Mouse (Mus musculus) forebrain, embryonic 16.5 days (tissue): Measurements from ENCODE around the gene Gm20388. TPM values are rescaled to one million over a fixed set of nuclear protein-coding genes. Genes with fewer than 3 reads are reported as not detected.

Experiments used
- ATAC-seq: fragments of 200-750 bp; cut with Nextera tagmentation; 2 replicates; pipeline ENCODE4 v1.8.0; 2017; ENCODE audit warnings: mild to moderate bottlenecking, moderate library complexity
- H3K27ac ChIP-seq: fragments of 300-500 bp; sonication (generic); 2 replicates; pipeline ENCODE4 v1.5.1; 2014; ENCODE audit warnings: low read length, control low read depth
- H3K27me3 ChIP-seq: fragments of 300-500 bp; sonication (generic); replicated peaks from 2 replicates; pipeline ENCODE4 v1.6.1; 2014; ENCODE audit warnings: low read length; ENCODE audit not compliant: control insufficient read depth, insufficient read depth
- H3K36me3 ChIP-seq: fragments of 300-500 bp; sonication (generic); 2 replicates; pipeline ENCODE4 v1.6.1; 2014; ENCODE audit not compliant: control insufficient read depth, insufficient read depth
- H3K4me1 ChIP-seq: fragments of 300-500 bp; sonication (generic); replicated peaks from 2 replicates; pipeline ENCODE4 v1.6.1; 2014; ENCODE audit warnings: low read length; ENCODE audit not compliant: control insufficient read depth, insufficient read depth
- H3K4me2 ChIP-seq: fragments of 300-500 bp; sonication (generic); 2 replicates; pipeline ENCODE4 v1.6.1; 2014; ENCODE audit warnings: mild to moderate bottlenecking, low read length, control low read depth
- H3K4me3 ChIP-seq: fragments of 300-500 bp; sonication (generic); replicated peaks from 2 replicates; pipeline ENCODE4 v1.5.1; 2014; ENCODE audit warnings: mild to moderate bottlenecking, low read length, control low read depth
- H3K9ac ChIP-seq: fragments of 300-500 bp; sonication (generic); replicated peaks from 2 replicates; pipeline ENCODE4 v1.6.1; 2014; ENCODE audit warnings: low read depth, low read length, control low read depth
- H3K9me3 ChIP-seq: fragments of 300-500 bp; sonication (generic); 2 replicates; pipeline ENCODE4 v1.6.1; 2016; ENCODE audit warnings: low read length; ENCODE audit not compliant: control insufficient read depth
- WGBS: fragments of 180-500 bp; shearing (Covaris S2); extraction: QIAGEN DNeasy Blood & Tissue Kit; methylation state at CpG from one replicate; pipeline ENCODE4 v1.1.7; 2014; 5-methylcytosine and 5-hydroxymethylcytosine counted together
- polyA plus RNA-seq: library from polyadenylated mRNA; unstranded; fragments of >200 nt; fragmentation: Nextera tagmentation; extraction: Ambion mirVana; gene quantifications from 2 replicates; pipeline ENCODE4 v1.2.1, GENCODE M21; 2015

Gene Gm20388
- polyA plus RNA-seq, 1 experiment from 2014 or later = 4.7 TPM

- Histone ChIP-seq H3K9me3 (no peaks in the 10 kb centered on the region), H3K36me3 (no peaks in the 10 kb centered on the region), H3K27me3 (peaks cover 41% of the 10 kb centered on the region), H3K4me1 (peaks cover 14% of the 10 kb centered on the region), H3K9ac (no peak overlapping the region), H3K27ac (no peak overlapping the region), H3K4me2 (no peak overlapping the region), H3K4me3 (no peak overlapping the region)
- WGBS = 73% methylated on average over 7 of the region's 7 CpGs
- ATAC-seq = 0 out of 2 replicates have a peak, but pooled peaks have one; percentile 2
These were observed 2422.9 kb downstream of the Gm20388 start for GRCm38 (mm10) chr8:122333531-122333930.

DNA sequence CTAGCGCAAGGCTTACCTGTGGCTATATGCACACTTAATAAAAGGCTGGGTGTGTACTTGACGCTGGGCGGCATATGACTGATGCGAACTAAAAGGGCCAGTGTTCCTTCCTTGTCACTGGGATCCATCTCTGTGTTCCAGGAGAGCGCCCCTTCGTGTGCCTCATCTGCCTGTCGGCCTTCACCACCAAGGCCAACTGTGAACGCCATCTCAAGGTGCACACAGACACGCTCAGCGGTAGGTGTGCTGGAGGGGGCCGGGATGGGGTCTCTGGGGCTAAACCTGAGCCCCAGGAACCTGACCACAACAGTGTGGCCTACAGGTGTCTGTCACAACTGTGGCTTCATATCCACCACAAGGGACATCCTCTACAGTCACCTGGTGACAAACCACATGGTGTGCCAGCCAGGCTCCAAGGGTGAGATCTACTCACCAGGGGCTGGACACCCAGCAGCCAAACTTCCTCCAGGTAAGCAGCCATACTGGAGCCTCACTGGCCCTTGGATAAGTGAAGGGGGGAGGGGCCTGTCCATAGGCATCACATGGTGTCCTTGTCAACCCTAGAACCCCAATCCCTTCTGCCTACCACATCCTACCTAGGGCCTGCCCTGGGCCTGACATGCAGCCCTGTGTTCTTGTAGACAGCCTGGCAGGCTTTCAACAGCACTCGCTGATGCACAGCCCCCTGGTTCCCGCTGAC lies 2424.3 kb downstream of the Gm20388 start:
- no peak for ATAC-seq
- no peak overlapping the region for H3K4me3 ChIP-seq
- WGBS = 83% methylated on average over 13 of the region's 13 CpGs

GRCm38 (mm10) chr8:122335638-122336250 lies 2425.1 kb downstream of the Gm20388 start:
- peak; percentile 43 for ATAC-seq
- Histone ChIP-seq H3K36me3 (no peaks in the 10 kb centered on the region), H3K9ac (peak overlapping the region; percentile 68), H3K4me2 (peak overlapping the region; percentile 91), H3K27me3 (peaks cover 43% of the 10 kb centered on the region), H3K4me3 (peak overlapping the region; percentile 64), H3K27ac (no peak overlapping the region), H3K9me3 (no peaks in the 10 kb centered on the region), H3K4me1 (peaks cover 12% of the 10 kb centered on the region)
- WGBS = 6% methylated on average over 48 of the region's 57 CpGs

More for the DNA sequence above, 2424.3 kb downstream of the Gm20388 start:
- H3K4me2 ChIP-seq = no peak overlapping the region
- no peaks in the 10 kb centered on the region for H3K9me3 ChIP-seq
- H3K27ac ChIP-seq = no peak overlapping the region
- H3K36me3 ChIP-seq = no peaks in the 10 kb centered on the region
- peaks cover 43% of the 10 kb centered on the region for H3K27me3 ChIP-seq
- peaks cover 12% of the 10 kb centered on the region for H3K4me1 ChIP-seq
- H3K9ac ChIP-seq = no peak overlapping the region

DNA sequence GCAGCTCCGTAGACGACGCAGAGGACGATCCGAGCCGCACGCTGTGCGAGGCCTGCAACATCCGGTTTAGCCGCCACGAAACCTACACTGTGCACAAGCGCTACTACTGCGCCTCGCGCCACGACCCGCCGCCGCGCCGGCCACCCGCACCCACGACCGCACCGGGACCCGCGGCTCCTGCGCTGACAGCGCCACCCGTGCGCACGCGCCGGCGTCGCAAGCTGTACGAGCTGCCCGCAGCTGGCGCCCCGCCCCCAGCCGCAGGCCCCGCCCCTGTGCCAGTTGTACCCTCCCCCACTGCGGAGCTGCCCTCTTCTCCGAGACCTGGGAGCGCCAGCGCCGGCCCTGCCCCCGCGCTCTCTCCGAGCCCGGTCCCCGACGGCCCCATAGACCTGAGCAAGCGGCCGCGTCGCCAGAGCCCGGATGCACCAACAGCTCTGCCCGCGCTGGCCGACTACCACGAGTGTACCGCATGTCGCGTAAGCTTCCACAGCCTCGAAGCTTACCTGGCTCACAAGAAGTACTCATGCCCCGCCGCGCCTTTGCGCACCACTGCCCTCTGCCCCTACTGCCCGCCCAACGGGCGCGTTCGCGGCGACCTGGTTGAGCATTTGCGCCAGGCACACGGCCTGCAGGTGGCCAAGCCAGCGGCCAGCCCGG lies 2425.7 kb downstream of the Gm20388 start:
- peak overlapping the region; percentile 91 for H3K4me2 ChIP-seq
- H3K27me3 ChIP-seq = peaks cover 43% of the 10 kb centered on the region
- peaks cover 12% of the 10 kb centered on the region for H3K4me1 ChIP-seq
- H3K36me3 ChIP-seq = no peaks in the 10 kb centered on the region
- H3K9ac ChIP-seq = peak overlapping the region; percentile 68
- peak; percentile 77 for ATAC-seq
- no peak overlapping the region for H3K27ac ChIP-seq
- no peaks in the 10 kb centered on the region for H3K9me3 ChIP-seq
- H3K4me3 ChIP-seq = peak overlapping the region; percentile 64
- 5% methylated on average over 75 of the region's 81 CpGs for WGBS

- no peaks in the 10 kb centered on the region for H3K36me3 ChIP-seq
- peaks cover 53% of the 10 kb centered on the region for H3K27me3 ChIP-seq
- no peak overlapping the region for H3K4me2 ChIP-seq
- no peak overlapping the region for H3K9ac ChIP-seq
- H3K9me3 ChIP-seq = no peaks in the 10 kb centered on the region
- no peak overlapping the region for H3K4me3 ChIP-seq
- ATAC-seq = no peak
- WGBS = 38% methylated on average over 6 of the region's 6 CpGs
- H3K4me1 ChIP-seq = peaks cover 23% of the 10 kb centered on the region
- H3K27ac ChIP-seq = no peak overlapping the region
These were observed 2428.2 kb downstream of the Gm20388 start for GRCm38 (mm10) chr8:122338852-122339251.

DNA sequence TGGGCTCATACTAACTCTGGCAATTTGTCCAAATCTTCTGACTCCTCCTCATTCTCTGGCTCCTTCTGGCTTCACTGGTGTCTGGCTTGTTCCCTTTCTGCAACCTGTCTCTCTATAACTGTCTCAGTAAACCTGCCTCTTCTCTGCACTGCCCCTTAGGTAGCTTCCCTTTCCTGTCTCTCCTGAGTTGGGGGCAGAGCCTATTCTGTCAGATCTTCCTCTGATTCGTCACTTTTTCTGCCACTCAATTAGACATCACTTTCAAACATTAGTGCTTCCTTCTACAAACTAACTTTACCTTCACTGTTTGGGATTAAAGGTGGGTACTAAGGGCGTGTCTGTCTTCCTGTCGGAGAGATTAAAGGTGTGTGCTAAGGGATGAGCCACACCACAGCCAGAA lies 2430.1 kb downstream of the Gm20388 start:
- H3K27me3 ChIP-seq = peaks cover 51% of the 10 kb centered on the region
- peaks cover 24% of the 10 kb centered on the region for H3K4me1 ChIP-seq
- no peak for ATAC-seq

DNA sequence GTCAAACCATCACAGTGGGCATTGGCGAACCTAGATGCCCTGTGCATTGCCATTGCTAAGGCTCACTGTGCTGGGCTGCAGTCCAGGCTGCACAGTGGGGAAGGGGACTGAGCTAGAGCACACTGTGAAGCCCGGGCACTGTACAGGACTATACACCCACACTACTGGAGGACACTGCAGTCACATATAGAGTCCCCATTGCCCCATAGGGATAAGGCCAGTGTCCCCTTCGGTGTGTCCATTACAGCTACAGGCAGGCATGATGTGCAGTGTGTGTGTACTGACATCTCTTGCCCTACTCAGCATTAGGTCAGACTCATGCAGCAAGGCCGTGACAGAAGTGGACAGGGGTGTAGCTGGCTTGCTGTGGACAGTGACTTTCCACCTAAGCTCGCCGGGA lies 2431.1 kb downstream of the Gm20388 start:
- Histone ChIP-seq H3K4me2 (no peak overlapping the region), H3K27ac (no peak overlapping the region), H3K4me3 (no peak overlapping the region), H3K9ac (no peak overlapping the region), H3K27me3 (peaks cover 45% of the 10 kb centered on the region), H3K36me3 (no peaks in the 10 kb centered on the region), H3K4me1 (peaks cover 15% of the 10 kb centered on the region), H3K9me3 (no peaks in the 10 kb centered on the region)
- 82% methylated on average over 6 of the region's 6 CpGs for WGBS
- no peak for ATAC-seq

More for the DNA sequence above, 2430.1 kb downstream of the Gm20388 start:
- 82% methylated on average over 3 of the region's 3 CpGs for WGBS
- Histone ChIP-seq H3K4me2 (no peak overlapping the region), H3K9me3 (no peaks in the 10 kb centered on the region), H3K9ac (no peak overlapping the region), H3K27ac (no peak overlapping the region), H3K4me3 (no peak overlapping the region), H3K36me3 (no peaks in the 10 kb centered on the region)

GRCm38 (mm10) chr8:122342362-122342761 lies 2431.7 kb downstream of the Gm20388 start:
- ATAC-seq = no peak
- H3K27me3 ChIP-seq = peaks cover 39% of the 10 kb centered on the region
- WGBS = 43% methylated on average over 5 of the region's 5 CpGs
- H3K27ac ChIP-seq = no peak overlapping the region
- H3K36me3 ChIP-seq = no peaks in the 10 kb centered on the region
- peaks cover 14% of the 10 kb centered on the region for H3K4me1 ChIP-seq
- H3K9me3 ChIP-seq = no peaks in the 10 kb centered on the region
- H3K4me3 ChIP-seq = no peak overlapping the region
- no peak overlapping the region for H3K4me2 ChIP-seq
- no peak overlapping the region for H3K9ac ChIP-seq

- WGBS = 2% methylated on average over 9 of the region's 9 CpGs
- peaks cover 19% of the 10 kb centered on the region for H3K4me1 ChIP-seq
- peaks cover 35% of the 10 kb centered on the region for H3K27me3 ChIP-seq
- peak overlapping the region; percentile 16; the same call in 1 of the 2 replicates for H3K9ac ChIP-seq
- ATAC-seq = 0 out of 2 replicates have a peak, but pooled peaks have one; percentile 22
- H3K27ac ChIP-seq = no peak overlapping the region
- H3K4me2 ChIP-seq = peak overlapping the region; percentile 24
- H3K36me3 ChIP-seq = no peaks in the 10 kb centered on the region
- no peak overlapping the region for H3K4me3 ChIP-seq
- H3K9me3 ChIP-seq = no peaks in the 10 kb centered on the region
These were observed 2432.2 kb downstream of the Gm20388 start for GRCm38 (mm10) chr8:122342806-122343209.
